Mouse (Mus musculus) kidney, postnatal 10 days (tissue): ENCODE data around the gene Lysmd4.

Source experiments
- DNase-seq: peaks from one replicate; pipeline ENCODE4 v3.0.0; 2021; ENCODE audit warnings: mixed read lengths

Lysmd4 gene

GRCm38 (mm10) chr7:67222220-67222862 is at the start of gene Lysmd4:
Gene Lysmd4, plus strand, starts transcription at chr7:67222544.
- DNase-seq: peak; percentile 99

- DNase-seq: no peak
Observed at GRCm38 (mm10) chr7:67173522-67174195, 48.7 kb upstream of the Lysmd4 start.

GRCm38 (mm10) chr7:67183786-67184185 is 38.6 kb upstream of the Lysmd4 start:
- DNase-seq: no peak

GRCm38 (mm10) chr7:67199412-67199811 is 22.9 kb upstream of the Lysmd4 start:
- peak; percentile 82 for DNase-seq

GRCm38 (mm10) chr7:67203625-67204024 is 18.7 kb upstream of the Lysmd4 start:
- DNase-seq: no peak

- DNase-seq: no peak
Observed at GRCm38 (mm10) chr7:67205734-67206425, 16.5 kb upstream of the Lysmd4 start.

GRCm38 (mm10) chr7:67206496-67206895 is 15.8 kb upstream of the Lysmd4 start:
- DNase-seq: peak; percentile 26

GRCm38 (mm10) chr7:67207701-67208100 is 14.6 kb upstream of the Lysmd4 start:
- peak; percentile 49 for DNase-seq

GRCm38 (mm10) chr7:67208317-67208716 is 14.0 kb upstream of the Lysmd4 start:
- no peak for DNase-seq

- no peak for DNase-seq
Observed at GRCm38 (mm10) chr7:67210004-67210833, 12.1 kb upstream of the Lysmd4 start.

GRCm38 (mm10) chr7:67211341-67211740 is 11.0 kb upstream of the Lysmd4 start:
- no peak for DNase-seq

- DNase-seq: no peak
Observed at GRCm38 (mm10) chr7:67211971-67212370, 10.4 kb upstream of the Lysmd4 start.

- no peak for DNase-seq
Observed at GRCm38 (mm10) chr7:67213589-67213988, 8.8 kb upstream of the Lysmd4 start.

- no peak for DNase-seq
Observed at GRCm38 (mm10) chr7:67216351-67216750, 6.0 kb upstream of the Lysmd4 start.

- peak; percentile 82 for DNase-seq
Observed at GRCm38 (mm10) chr7:67217025-67217424, 5.3 kb upstream of the Lysmd4 start.

- no peak for DNase-seq
Observed at GRCm38 (mm10) chr7:67225943-67226625, 3.7 kb downstream of the Lysmd4 start.

GRCm38 (mm10) chr7:67227538-67227937 is 5.2 kb downstream of the Lysmd4 start:
- no peak for DNase-seq

GRCm38 (mm10) chr7:67228390-67228789 is 6.0 kb downstream of the Lysmd4 start:
- no peak for DNase-seq

- peak; percentile 66 for DNase-seq
Observed at GRCm38 (mm10) chr7:67228891-67229602, 6.7 kb downstream of the Lysmd4 start.

GRCm38 (mm10) chr7:67229701-67230100 is 7.4 kb downstream of the Lysmd4 start:
- peak; percentile 5 for DNase-seq

GRCm38 (mm10) chr7:67230221-67230620 is 7.9 kb downstream of the Lysmd4 start:
- DNase-seq: peak; percentile 13
